Mouse (Mus musculus): ENCODE measurements around the gene Smim24. TPM values are rescaled to one million over a fixed set of nuclear protein-coding genes. Genes with fewer than 3 reads are reported as not detected.

Smim24 gene
- polyA plus RNA-seq, 2 experiments: 4.3 to 7.8 TPM

- peaks cover 41% of the 10 kb centered on the region for H3K4me1 ChIP-seq (ENCODE audit: control insufficient read depth, insufficient read depth, low read length)
- H3K27me3 ChIP-seq (ENCODE audit: control insufficient read depth, insufficient read depth, low read length): 0 out of 2 replicates have a peak, but pooled peaks cover 4% of the 10 kb centered on the region
- no peak overlapping the region for H3K4me2 ChIP-seq (replicated peaks; ENCODE audit: low read depth, low read length, severe bottlenecking)
- H3K9ac ChIP-seq (ENCODE audit: low read depth, low read length, severe bottlenecking): no peak overlapping the region
- no peak for ATAC-seq (ENCODE audit: low FRiP score, low read depth)
- no peak for TF ChIP-seq POLR2A (IDR thresholded peaks at IDR 0.05; ENCODE audit: borderline replicate concordance, extremely low read depth, insufficient read depth, insufficient read length)
- WGBS: 93% methylated on average over 7 of the region's 7 CpGs
- no peak for DNase-seq (ENCODE audit: low spot score)
- no peaks in the 10 kb centered on the region for H3K9me3 ChIP-seq (ENCODE audit: control insufficient read depth, low read length)
- H3K27ac ChIP-seq (replicated peaks; ENCODE audit: low read depth, low read length): no peak overlapping the region
- no peak overlapping the region for H3K4me3 ChIP-seq (replicated peaks; ENCODE audit: low read length)
- no peaks in the 10 kb centered on the region for H3K36me3 ChIP-seq (ENCODE audit: control insufficient read depth, insufficient read depth, low read length)
Observed at GRCm38 (mm10) chr10:81428507-81428870, 35.6 kb downstream of the Smim24 start.

DNA sequence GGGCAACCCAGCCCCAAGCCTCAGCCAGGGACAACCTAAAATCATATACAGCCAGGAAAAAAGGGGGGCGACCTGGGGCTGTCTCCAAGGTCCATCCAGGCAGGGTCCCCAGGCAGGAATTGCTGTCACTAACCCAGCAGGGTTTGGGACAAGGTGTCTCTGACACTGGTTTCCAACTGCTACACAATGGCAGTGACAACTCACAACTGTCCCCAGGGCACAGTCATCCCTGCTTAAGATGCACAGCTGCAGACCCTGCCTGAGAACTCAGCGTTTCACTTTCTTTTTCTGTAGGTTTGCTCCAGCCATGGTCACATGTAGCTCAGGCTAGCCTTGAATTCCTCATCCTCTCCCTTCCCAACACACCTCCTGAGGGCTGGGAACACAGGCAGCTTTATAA lies 36.2 kb downstream of the Smim24 start:
- peak overlapping the region; percentile 77 for H3K4me3 ChIP-seq (replicated peaks; ENCODE audit: low read length)
- no peak overlapping the region for H3K9ac ChIP-seq (ENCODE audit: low read depth, low read length, severe bottlenecking)
- H3K9me3 ChIP-seq (ENCODE audit: control insufficient read depth, low read length): no peaks in the 10 kb centered on the region
- DNase-seq (ENCODE audit: low spot score): no peak
- H3K36me3 ChIP-seq (ENCODE audit: control insufficient read depth, insufficient read depth, low read length): no peaks in the 10 kb centered on the region
- 22% methylated on average over 2 of the region's 2 CpGs for WGBS
- H3K27ac ChIP-seq (replicated peaks; ENCODE audit: low read depth, low read length): no peak overlapping the region
- peak overlapping the region; percentile 75 for H3K4me2 ChIP-seq (replicated peaks; ENCODE audit: low read depth, low read length, severe bottlenecking)
- no peak for TF ChIP-seq POLR2A (IDR thresholded peaks at IDR 0.05; ENCODE audit: borderline replicate concordance, extremely low read depth, insufficient read depth, insufficient read length)
- H3K27me3 ChIP-seq (ENCODE audit: control insufficient read depth, insufficient read depth, low read length): 0 out of 2 replicates have a peak, but pooled peaks cover 4% of the 10 kb centered on the region
- peaks cover 39% of the 10 kb centered on the region for H3K4me1 ChIP-seq (ENCODE audit: control insufficient read depth, insufficient read depth, low read length)
- ATAC-seq (ENCODE audit: low FRiP score, low read depth): no peak

DNA sequence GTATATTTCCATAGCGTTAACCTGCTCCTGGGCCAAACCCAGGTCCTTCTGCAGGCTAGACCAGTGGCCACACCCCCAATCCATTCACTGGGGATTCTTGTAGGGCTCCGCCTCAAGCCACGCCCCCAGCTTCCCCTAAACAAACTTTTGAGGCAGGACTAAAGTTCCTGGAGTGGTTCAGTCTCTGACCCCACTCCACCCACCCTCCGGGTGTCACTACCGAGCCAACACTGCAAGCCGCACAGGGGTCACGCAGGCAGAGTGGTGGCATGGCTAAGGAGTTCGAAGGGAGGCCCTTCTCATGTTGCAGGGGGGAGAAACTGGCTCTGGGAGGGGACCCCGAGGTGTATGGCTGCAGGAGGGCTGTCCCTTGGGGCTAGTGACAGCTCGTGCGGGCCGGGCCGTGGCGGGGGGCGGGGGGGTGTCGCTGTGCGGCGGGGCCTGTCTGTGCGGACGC lies 36.8 kb downstream of the Smim24 start:
- peak overlapping the region; percentile 81 for H3K9ac ChIP-seq (ENCODE audit: low read depth, low read length, severe bottlenecking)
- no peak for TF ChIP-seq POLR2A (IDR thresholded peaks at IDR 0.05; ENCODE audit: borderline replicate concordance, extremely low read depth, insufficient read depth, insufficient read length)
- DNase-seq (ENCODE audit: low spot score) (peak; percentile 91), ATAC-seq (ENCODE audit: low FRiP score, low read depth) (no peak)
- WGBS: under 1% methylated on average over 18 of the region's 20 CpGs
- peaks cover 34% of the 10 kb centered on the region for H3K4me1 ChIP-seq (ENCODE audit: control insufficient read depth, insufficient read depth, low read length)
- no peaks in the 10 kb centered on the region for H3K36me3 ChIP-seq (ENCODE audit: control insufficient read depth, insufficient read depth, low read length)
- peak overlapping the region; percentile 85 for H3K27ac ChIP-seq (replicated peaks; ENCODE audit: low read depth, low read length)
- H3K27me3 ChIP-seq (ENCODE audit: control insufficient read depth, insufficient read depth, low read length): 0 out of 2 replicates have a peak, but pooled peaks cover 4% of the 10 kb centered on the region
- peak overlapping the region; percentile 75 for H3K4me2 ChIP-seq (replicated peaks; ENCODE audit: low read depth, low read length, severe bottlenecking)
- peak overlapping the region; percentile 77 for H3K4me3 ChIP-seq (replicated peaks; ENCODE audit: low read length)
- H3K9me3 ChIP-seq (ENCODE audit: control insufficient read depth, low read length): no peaks in the 10 kb centered on the region

GRCm38 (mm10) chr10:81430141-81430830 lies 37.4 kb downstream of the Smim24 start:
- peak; percentile 57 for DNase-seq (ENCODE audit: low spot score)
- H3K9ac ChIP-seq (ENCODE audit: low read depth, low read length, severe bottlenecking): peak overlapping the region; percentile 81
- under 1% methylated on average over 28 of the region's 89 CpGs for WGBS
- H3K4me3 ChIP-seq (replicated peaks; ENCODE audit: low read length): peak overlapping the region; percentile 77
- no peaks in the 10 kb centered on the region for H3K9me3 ChIP-seq (ENCODE audit: control insufficient read depth, low read length)
- H3K36me3 ChIP-seq (ENCODE audit: control insufficient read depth, insufficient read depth, low read length): no peaks in the 10 kb centered on the region
- peak; percentile 42 for ATAC-seq (ENCODE audit: low FRiP score, low read depth)
- peaks cover 27% of the 10 kb centered on the region for H3K4me1 ChIP-seq (ENCODE audit: control insufficient read depth, insufficient read depth, low read length)
- H3K27me3 ChIP-seq (ENCODE audit: control insufficient read depth, insufficient read depth, low read length): 0 out of 2 replicates have a peak, but pooled peaks cover 4% of the 10 kb centered on the region
- peak overlapping the region; percentile 85 for H3K27ac ChIP-seq (replicated peaks; ENCODE audit: low read depth, low read length)
- H3K4me2 ChIP-seq (replicated peaks; ENCODE audit: low read depth, low read length, severe bottlenecking): peak overlapping the region; percentile 75
- TF ChIP-seq POLR2A (IDR thresholded peaks at IDR 0.05; ENCODE audit: borderline replicate concordance, extremely low read depth, insufficient read depth, insufficient read length): no peak

DNA sequence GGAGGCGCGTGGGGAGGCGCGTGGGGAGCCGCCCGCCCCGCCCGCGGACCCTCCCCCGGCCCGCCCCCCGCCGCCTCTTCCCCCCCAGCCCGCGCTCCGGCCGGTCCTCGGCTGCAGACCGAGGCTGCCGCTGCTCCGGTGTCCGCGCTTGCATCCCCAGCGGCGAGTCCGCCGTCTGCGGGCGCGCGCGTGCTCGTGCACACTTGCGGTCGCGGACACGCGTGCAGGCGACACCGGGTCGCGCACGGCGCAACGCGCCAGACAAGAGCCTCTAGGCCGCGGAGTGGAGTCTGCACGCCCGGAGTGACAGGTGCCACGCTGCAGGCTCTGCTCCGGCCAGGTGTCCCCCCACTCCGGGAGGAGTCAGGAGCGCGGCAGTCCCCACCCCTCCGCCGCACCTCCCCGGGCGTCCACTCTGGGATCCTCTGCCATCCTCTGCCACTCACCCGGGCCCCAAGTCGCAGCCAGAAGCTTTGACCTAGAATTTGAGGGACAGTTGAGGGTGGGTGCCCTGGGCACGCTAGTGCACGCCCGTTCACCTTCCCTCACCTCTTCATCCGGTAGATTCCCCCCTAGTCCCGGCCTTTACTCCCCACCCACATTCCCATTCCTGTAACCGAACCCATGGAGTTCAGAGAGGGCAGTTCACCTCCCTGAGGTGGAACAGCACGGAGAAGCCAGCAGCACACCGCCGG lies 38.1 kb downstream of the Smim24 start:
- Histone ChIP-seq H3K9me3 (ENCODE audit: control insufficient read depth, low read length) (no peaks in the 10 kb centered on the region), H3K36me3 (ENCODE audit: control insufficient read depth, insufficient read depth, low read length) (no peaks in the 10 kb centered on the region), H3K4me3 (replicated peaks; ENCODE audit: low read length) (peak overlapping the region; percentile 77), H3K9ac (ENCODE audit: low read depth, low read length, severe bottlenecking) (peak overlapping the region; percentile 81), H3K27me3 (ENCODE audit: control insufficient read depth, insufficient read depth, low read length) (0 out of 2 replicates have a peak, but pooled peaks cover 4% of the 10 kb centered on the region), H3K27ac (replicated peaks; ENCODE audit: low read depth, low read length) (peak overlapping the region; percentile 85), H3K4me2 (replicated peaks; ENCODE audit: low read depth, low read length, severe bottlenecking) (peak overlapping the region; percentile 75), H3K4me1 (ENCODE audit: control insufficient read depth, insufficient read depth, low read length) (peaks cover 21% of the 10 kb centered on the region)
- DNase-seq (ENCODE audit: low spot score): no peak
- ATAC-seq (ENCODE audit: low FRiP score, low read depth): peak; percentile 23
- TF ChIP-seq POLR2A (IDR thresholded peaks at IDR 0.05; ENCODE audit: borderline replicate concordance, extremely low read depth, insufficient read depth, insufficient read length): no peak
- 2% methylated on average over 21 of the region's 70 CpGs for WGBS
